Mouse (Mus musculus) cerebellum, postnatal 14 days (tissue): ENCODE data around the gene Gpr61.
A peak's percentile ranks its signal among the peaks of the same experiment; 100 is the strongest.

ENCODE experiments used
- DNase-seq, 2 experiments: peaks; one replicate each; pipeline ENCODE4 v3.0.0; 2021; ENCODE audit warnings: mixed read lengths in 2 of 2

Gene Gpr61

DNA sequence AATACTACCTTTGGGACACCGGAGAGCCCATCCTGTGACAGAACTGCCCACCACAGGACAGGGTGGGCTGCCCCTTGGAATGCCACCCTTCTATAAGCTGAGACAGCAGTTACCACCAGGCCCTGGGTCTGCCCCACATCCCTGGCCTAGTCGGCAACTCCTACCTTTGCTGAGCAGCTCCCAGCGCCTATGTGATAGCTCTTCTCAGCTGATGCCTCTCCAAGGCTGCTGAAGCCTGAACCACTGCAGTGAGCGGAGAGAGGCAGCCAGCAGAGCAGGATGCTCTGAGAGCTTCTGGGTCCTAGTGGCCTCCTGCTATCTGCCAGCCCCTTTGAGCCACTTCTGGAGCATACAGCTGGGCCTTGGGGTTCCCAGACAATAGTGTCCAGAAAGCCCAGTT lies at the start of gene Gpr61:
TSS of gene Gpr61 (minus strand) at position 227 of the 400 bp plus-strand sequence.
- peak; percentile 24 to 28 for DNase-seq

DNA sequence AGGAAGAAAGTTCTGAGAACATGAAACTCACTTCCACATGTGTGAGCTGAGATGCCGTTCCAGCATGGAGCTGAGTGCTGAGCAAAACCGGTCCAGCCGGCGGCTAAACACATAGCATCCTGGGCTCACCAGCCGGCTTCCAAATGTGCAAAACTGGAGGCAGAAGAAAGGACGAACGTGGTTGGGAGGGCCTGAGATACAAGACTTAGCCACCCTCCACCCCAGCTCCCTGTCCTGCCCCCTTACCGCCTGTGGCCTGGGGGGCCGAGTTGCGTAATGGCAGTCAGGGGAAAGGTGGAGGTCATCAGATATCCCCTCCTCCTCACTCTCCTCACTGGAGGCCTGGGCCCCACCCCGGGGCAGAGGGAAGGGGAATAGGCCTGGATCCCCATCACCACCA lies 49.8 kb upstream of the Gpr61 start:
- DNase-seq: peak in 1 of 2 experiments; percentile 11

DNA sequence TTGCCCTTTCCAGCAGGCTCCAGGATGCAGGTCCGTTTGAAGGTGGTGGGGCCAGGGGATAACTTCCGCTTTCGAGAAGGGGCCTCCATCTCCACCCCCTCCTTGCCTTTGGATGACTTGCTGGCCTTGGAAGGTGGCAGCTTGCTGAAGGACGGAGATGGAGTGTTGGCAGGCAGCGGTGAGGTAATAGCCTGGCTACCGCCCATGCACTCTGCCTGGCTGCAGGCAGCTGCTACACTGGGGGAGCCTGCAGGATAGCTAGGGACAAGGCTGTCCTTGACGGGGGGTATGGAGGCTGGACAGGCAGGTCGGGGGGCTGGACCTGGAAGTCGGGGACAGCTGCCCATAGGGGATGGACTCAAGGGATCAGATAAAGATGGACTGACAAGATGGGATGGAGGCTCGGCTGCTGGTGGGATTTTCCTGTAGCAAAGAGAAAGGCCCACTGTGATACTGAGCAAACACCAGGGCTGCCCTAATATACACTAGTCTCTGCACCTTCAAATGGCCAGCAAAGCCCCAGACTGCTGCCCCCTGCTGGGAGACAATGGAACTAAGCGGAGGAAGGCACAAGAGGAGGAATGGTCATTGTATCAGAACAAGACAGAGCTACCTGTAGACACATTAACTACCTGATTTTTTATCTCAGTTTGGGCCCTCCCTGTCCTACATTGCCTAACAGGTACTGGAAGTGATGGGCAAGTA lies 49.1 kb upstream of the Gpr61 start:
- DNase-seq: peak; percentile 90 to 94

DNA sequence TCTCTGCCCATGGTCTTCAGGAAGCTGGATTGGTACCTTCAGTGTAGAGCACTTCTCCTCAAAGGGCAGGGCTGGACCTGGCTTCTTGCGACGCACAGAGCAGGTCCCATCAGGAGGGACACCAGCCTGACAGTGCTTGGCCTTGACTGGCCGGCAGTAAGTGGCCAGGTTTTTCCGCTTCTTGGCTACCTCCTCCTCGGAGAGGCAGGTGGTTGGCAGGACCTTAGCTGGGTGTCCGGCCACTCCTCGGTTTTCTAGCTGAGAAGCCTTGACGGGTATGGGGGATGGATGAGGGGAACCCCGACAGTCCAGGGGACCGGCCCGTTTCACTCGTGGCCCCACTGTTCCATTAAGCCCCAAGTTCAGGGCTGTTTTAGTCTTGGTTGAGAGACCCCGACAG lies 48.5 kb upstream of the Gpr61 start:
- peak; percentile 59 to 63 for DNase-seq

DNA sequence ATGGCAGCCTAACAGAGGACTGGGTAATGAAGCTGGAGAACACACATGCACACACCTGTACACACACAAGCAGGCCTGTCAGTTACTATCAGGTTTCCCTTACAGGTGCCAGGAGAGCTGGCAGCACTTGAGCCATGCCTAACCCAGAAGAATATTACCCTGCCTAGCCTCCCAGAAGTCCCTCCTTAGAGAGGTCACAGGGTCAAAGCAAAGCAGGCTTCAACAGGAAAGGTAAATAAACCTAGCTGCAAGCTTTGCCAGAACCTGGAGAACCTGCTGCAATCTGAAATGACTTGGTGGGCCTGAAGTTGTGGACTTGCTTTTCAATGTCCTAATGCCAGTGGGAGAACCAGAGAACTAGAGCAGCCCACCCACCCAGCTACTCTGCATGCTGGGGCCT lies 47.8 kb upstream of the Gpr61 start:
- no peak for DNase-seq

DNA sequence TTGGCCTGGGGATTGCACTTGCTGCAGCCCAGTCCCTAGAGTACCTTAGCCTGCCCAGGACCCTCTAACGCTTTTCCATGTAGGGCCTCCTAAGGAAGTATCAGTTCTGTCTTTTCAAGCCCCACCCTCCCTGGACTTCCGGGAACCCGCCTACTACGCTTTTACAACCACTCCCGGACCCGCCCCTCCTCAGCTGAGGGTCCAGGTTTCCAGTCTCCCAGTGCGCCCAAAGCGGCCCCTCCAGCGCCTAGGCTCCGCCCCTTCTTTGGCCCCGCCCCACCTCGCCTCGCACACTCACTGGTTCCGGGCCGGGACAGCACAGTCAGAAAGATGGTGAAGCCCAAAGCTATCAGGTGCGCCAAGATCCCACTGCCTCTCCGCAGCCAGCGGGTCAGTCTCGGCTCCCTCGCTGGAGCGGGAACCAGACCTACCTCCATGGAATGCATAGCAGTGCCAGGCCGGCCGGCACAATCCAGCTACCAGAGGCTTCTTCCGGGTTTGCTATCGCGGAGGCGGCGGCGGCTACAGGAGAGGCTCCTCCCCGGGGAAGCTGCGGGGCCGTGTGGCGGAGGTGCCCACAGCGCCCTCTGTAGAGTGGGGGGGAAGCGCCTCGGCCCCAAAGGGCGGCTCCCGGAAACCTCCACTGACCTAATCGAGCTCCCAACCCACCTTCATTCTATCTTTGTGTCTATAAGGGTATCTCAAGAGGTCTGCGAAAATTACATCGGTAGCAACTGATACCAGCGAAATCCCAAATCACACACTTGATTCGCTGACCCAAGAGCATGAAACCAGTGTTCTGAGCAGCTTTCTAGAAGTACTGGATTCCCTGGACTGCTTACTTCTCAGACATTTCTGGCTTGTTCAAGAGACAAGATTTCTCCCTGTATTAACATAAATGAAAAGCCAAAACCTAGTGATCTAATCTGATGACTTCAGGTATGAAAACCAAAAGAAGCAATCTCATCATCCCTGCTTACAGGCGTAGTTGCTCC lies 45.9 kb upstream of the Gpr61 start, which contains the start of gene Cyb561d1:
TSS of gene Cyb561d1 (minus strand) at position 884 of the 995 bp plus-strand sequence.
- DNase-seq: peak; percentile 88

DNA sequence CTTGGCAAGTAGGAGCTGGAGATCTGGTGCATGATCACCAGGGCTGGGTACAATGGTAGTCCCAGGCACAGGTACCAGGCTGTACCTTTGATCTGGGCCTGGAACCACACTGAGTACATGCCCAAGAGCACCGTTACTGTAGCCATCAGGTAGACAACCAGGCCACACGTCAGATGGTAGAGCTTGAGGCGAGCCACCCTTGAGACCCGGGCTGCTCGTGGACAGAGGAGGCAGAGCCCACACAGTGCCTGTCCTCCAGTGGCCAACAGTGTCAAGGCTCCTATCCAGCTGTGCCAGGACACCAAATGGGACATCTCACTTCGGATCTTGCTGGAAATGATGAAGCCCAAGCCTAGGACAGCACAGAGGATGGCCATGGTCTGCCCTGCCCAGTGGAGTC lies 44.5 kb upstream of the Gpr61 start:
- peak in 1 of 2 experiments; percentile 9 for DNase-seq

DNA sequence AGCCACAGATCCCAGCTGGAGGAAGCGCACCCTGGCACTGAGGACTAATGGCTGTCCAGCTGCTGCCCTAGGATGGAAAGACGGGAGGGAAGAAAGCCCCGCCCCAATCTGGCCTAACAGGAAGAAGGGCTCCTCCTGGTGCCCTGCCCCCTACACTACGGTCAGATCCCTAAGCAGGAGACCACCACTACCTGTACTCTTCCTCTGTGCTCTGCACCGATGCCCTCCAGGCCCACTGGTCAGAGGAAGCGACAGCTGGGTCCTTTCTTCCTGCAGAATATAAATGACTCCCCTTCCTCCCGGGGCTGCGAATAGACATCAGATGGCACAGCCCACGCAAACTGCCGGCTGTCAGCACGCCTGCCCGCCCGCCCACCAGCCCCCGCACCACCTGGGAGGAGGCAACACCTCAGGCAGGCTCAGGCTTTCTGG lies 42.4 kb upstream of the Gpr61 start:
- peak; percentile 72 to 80 for DNase-seq

DNA sequence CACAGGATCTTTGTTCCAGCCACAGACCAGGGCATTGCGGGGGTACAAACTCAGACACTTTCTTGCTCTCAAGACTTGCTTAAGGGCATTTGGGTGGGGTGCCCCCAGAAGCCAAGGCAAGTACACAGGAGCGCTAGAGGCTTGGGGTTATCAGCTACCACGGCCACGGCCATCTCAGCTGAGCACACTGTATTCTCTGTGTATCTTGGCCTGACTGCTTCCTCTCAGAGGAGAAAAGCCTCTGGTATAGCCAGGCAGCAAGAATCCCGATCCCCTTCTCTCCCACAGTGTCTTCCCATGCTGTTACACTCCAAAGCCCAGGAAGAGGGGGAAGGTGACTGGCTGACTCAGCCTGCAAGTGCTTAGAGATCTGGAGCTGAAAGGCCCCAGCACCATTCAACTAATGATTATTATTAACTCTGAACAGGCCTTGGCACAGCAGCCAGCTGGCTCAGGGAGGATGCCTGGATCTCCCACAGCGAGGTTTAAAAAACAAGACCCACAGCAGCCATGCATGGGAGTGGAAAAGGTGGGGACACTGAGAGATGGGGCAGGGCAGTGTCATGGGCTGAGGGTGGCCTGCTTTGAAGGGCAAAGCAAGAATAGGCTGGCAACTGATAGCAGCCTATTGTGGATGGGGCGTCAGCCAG lies 41.4 kb upstream of the Gpr61 start:
- peak; percentile 56 to 62 for DNase-seq

DNA sequence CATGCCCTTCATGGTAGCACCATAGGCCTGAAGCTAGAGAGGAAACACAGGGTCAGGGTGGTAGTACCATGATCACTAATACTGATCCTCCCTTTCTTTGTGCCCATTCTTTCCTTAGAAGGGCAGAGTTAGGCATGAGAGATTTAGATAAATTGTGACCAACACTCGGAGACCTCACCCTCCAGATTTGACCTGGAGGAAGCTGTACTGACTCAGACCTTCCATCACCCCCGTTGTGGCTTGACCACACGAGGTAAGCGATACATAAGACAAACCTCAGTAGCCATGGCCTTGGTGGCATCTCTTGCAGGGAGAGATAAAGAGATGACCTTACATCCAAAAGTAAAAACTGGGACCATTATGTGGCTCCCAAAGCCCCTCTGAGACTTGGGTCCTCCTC lies 40.6 kb upstream of the Gpr61 start:
- DNase-seq: no peak

DNA sequence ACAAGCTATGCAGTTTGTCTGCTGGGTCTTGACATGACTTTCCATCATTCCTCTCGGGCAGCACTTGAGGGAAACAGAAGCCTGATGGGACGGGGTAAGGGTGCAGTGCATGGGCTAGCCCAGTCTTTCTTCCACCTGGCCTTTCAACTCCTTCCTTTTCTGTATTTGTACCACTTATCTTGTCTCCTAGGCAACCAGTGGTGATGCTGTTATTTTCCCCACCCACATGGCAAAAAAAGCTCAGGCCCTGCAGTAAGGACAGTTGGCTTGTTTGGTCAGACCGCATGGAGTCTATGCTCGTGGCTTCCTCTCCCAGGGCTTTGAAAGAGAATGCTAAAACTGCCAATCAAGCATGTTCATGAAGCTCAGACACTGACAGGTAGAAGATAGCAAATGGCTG lies 39.0 kb upstream of the Gpr61 start:
- DNase-seq: peak in 1 of 2 experiments; percentile 1

DNA sequence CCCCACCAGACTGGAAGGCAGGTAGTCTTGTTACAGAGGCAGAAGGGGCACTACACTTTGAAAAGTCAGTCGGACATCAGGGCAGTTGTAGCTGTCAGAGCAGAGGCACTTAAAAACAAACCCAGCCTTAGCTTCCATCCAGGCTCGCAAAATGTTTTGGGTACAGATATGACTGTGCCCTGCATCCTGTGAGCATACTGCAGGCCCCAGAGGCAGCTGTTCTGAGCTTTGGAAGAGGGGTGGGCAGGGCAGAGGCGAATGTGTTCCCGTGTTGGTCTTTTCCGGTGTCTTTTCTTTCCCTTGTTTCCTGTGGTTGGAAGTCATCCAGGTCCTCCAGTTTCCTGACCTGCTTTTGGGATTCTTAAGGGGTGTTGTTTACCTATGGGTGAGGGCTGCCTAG lies 35.2 kb upstream of the Gpr61 start:
- peak in 1 of 2 experiments; percentile 3 for DNase-seq

DNA sequence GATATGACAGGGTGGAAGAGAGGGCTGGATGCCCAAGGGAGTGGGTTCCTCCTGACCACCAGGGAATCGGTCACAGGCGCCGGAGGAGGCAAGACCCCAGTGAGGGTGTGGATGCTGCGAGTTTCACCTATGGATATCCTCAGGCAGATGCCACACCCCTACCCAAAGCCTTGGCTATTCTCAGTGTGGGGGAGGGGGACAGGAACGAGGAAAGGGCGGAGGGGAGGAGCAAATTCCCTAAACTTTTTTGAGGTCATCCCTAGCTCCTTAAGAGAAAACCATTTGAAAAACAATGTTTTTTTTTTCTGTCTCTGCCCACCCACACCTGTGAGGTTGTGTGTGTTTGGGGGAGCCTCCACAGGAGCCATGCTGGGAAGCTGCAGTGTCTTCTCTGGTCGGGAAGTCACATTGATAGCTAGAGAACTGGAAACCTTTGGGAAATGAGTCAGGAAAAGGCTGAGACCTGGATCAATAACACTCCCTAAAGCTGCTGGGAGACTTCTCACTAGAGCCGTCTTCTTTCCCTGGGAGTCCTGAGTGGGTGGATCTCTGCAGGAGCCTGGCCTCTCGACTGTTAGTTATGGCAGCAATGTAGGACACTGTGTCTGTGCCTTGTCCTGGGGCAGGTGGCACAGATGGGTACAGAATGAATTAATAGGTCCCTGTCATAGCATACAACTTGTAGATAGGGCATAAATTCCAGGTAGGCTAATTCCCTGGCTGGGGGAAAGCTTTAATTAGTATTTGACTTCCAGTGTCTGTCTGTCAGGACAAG lies 34.2 kb upstream of the Gpr61 start:
- peak; percentile 17 to 25 for DNase-seq

DNA sequence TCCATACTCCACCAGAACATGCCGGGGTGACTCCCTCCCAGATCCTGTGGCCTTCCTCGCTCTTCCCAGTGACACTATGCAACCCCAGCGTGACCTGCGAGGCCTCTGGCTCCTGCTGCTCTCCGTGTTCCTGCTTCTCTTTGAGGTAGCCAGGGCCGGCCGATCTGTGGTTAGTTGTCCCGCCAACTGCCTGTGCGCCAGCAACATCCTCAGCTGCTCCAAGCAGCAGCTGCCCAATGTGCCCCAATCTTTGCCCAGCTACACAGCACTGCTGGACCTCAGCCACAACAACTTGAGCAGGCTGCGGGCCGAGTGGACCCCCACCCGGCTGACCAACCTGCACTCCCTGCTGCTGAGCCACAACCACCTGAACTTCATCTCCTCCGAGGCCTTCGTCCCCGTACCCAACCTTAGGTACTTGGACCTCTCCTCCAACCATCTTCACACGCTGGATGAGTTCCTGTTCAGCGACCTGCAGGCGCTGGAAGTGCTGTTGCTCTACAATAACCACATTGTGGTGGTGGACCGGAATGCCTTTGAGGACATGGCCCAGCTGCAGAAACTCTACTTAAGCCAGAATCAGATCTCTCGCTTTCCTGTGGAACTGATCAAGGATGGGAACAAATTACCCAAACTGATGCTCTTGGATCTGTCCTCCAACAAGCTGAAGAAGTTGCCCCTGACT lies 32.6 kb upstream of the Gpr61 start:
- peak; percentile 32 to 42 for DNase-seq

DNA sequence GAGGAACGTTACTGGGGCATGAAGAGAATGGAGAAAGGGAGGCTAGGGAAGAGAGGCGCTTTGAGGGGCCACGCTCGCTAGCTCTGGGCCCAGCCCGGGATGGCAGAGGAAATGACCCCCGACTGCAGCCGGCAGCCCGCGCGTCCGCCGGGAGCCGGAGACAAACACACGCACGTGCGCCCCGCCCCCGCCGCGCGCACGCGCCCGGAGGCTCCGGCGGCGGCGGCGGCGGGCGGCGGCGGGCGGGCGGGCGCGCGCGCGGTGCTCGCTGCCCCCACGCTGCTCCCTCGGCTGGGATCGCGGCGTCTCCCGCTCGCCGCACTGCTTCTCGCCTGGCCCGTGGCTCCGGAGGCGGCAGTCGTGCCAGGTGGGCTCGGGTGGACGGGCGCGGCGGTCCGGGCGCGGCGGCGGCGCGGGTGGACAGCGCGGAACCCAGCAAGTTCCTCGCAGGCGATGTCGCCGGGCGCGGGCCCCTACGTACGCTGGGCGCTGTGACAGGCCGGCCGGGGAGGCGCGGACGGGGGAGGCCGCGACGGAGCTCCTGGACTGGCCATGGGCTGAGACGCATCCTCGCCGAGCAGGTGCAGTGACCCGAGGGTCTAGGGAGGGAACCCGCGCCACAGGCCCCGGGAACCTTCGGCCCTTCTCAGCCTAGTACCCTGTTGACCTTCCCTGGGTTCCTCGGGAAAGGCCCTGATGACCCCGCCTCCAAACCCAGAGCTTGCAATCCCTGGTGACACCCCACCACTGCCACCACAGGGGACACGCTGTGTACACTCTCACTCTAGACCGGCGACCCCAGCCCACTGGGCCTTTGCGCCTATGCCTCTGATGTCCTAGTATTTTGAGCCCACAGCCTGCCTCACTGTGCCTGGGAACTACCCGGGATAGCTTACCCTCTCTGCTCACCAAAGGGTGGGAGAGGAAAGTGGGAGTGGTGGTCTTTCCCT lies 31.7 kb upstream of the Gpr61 start, which contains the start of gene Amigo1:
TSS of gene Amigo1 (plus strand) at position 238 of the 950 bp plus-strand sequence.
- DNase-seq: peak; percentile 63 to 74

DNA sequence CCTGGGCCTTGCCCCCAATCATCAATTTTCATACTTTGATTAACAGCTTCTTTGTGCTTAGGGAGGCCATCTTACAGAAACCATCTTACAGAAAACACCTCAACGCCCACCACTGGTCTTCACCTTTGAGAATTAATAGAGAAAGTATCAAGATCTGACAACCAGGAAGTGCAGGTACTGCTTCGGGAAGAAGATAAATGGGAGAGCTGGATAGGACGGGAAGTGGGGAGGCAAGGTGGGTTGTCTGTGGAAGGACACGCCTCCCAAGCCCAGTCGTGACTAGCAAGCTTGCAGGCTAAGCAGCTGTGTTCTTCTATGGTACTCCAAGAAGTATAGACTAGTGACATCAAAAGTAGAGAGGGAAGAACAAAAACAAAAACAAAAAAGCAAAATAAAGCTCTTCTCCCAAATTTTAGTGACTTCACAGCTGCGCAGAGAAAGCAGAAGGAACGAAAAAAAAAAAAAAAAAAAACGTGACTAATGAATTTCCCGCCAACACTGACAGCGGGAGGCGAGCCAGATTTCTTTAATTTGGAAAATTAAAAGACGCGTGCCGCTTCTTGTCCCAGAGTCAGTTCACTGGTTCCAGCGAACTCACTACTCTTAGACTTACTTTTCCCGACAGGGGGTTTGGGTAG lies 30.9 kb upstream of the Gpr61 start:
- no peak for DNase-seq

DNA sequence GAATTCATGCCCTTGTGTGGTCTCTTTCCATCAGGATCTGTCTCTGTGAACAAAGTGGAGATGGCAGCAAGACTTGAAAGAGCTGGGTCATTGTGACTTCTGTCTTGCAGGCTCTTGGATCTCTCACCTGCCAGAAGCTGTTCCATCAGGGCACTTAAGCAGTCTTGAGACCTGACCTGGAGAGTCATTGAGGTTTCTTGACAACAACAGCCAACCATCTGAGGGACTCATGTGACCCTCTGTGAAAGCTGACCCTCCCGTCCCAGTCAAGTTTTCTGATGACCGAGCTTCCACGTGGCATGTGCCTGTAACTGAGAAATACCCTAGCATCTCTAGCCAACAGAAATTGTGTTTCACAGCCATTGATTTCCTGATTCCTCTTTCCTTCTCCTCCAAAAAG lies 30.1 kb upstream of the Gpr61 start:
- DNase-seq: no peak

DNA sequence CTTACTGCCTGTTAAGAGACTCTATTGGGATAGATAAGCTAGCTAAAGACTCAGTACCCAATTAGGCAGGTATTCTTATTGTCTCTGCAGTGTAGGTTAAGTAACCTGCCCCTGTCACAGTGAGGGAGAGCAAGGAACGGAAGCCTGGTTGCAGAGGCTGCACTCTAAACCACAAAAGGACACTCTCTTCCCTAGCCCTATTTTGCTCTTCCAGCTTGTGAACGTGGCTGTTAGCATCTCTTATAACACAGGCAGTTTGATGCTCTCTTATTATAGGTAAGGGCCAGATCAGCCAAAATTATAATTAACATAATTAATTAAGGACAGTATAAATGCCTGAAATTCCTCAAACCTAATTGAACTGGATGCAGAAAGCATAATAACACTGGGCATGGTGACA lies 25.8 kb upstream of the Gpr61 start:
- DNase-seq: no peak

DNA sequence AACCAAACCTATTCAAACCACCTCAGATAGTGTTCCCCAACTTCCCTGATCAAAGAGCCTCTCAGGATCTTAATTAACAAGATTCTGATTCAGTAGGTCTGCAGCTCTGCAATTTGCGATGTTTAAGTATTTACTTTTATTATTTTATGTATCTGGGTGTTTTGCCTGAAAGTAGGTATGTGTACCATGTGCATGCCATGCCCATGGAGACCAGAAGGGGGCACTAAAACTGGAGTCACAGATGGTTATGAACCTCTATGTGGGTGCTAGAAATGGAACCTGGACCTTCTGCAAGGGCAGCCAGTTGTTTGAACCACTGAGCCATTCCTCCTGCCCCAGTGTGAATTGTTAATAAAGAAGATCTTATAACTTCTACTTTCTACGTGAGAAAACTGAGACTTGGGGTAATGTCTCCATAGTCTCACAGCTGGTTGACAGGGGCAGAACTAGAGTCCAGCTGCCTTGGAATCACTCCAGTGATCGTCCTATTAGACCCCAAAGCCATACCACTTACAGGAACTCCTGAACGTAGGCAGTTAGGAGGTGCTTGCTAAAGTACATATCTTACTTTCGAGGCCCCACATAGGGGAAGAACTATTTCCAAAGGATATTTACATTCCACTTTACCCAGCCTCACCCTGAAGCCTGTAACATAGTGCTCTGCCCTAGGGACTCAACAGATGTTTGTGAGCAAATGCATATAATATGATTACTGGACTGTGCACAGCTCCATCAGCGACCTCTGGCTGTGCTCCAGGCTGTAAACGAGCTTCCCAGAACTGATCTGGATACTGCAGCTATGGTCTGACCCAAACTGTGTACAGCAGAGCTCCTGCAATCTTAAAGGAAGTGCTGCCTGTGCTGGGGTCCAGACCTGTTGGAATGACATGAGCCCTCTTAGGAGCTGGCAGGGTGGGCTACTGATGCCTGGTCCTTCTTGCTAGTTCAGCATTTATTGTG lies 24.4 kb upstream of the Gpr61 start:
- DNase-seq: no peak
